14 mouse cellular contexts compared by ENCODE assay signal in genomic region chr10:5068676-5069265, GRCm38 (mm10). TPM values are rescaled to one million over a fixed set of nuclear protein-coding genes. Genes with fewer than 3 reads are reported as not detected.
A peak's percentile ranks its signal among the peaks of the same experiment; 100 is the strongest.
DNase-seq lines count a peak whose midpoint lies in the region; ATAC-seq and TF ChIP-seq lines count a peak whose summit lies in the region.
"Had no signal": no experiment of that assay in that cellular context is flagged by ENCODE, and none has a peak within 500 bp of the region (broad histone marks: within the 10 kb centered on the region; RNA-seq: fewer than 3 reads in every experiment).

Gene Gm10097 (plus strand): TSS chr10:5069192.

- ATAC-seq in forebrain, postnatal 0 days: peak; percentile 58; the same call in 1 of the 2 replicates
- no peak for ATAC-seq in forebrain, embryonic 15.5 days (replicated peaks)

- H3K36me3 ChIP-seq in forebrain, postnatal 0 days (ENCODE audit: insufficient read depth): 0 out of 2 replicates have a peak, but pooled peaks cover 2% of the 10 kb centered on the region
- H3K36me3 ChIP-seq in forebrain, embryonic 15.5 days: no peaks in the 10 kb centered on the region
- no peaks in the 10 kb centered on the region for H3K36me3 ChIP-seq in hindbrain, embryonic 10.5 days

- 78% methylated on average over 14 of the region's 14 CpGs for WGBS in forebrain, postnatal 0 days
- 80% methylated on average over 14 of the region's 14 CpGs for WGBS in forebrain, embryonic 15.5 days
- 89% methylated on average over 14 of the region's 14 CpGs for WGBS in hindbrain, embryonic 10.5 days

- intact Hi-C loops in heart, postnatal 14 days (cut with DNase I): no loop called here

- no peak for DNase-seq in forebrain, postnatal 0 days
- DNase-seq in brain, adult 2 months (ENCODE audit: low read depth, low spot score): peak; percentile 82
- peak; percentile 26 for DNase-seq in gastrocnemius, postnatal 25 days
- DNase-seq in heart, postnatal 14 days: peak; percentile 13 to 44
- DNase-seq in lung, adult 18-20 months: no peak
- no peak for DNase-seq in urinary bladder, adult 2 months (ENCODE audit: low spot score)
- DNase-seq in hindbrain, embryonic 10.5 days (ENCODE audit: low spot score): no peak
- DNase-seq: midbrain, embryonic 14.5 days; thymus, adult 18-20 months had no signal

- no peak within 1 kb of the TSS for H3K9ac ChIP-seq in forebrain, postnatal 0 days
- H3K9ac ChIP-seq in forebrain, embryonic 15.5 days (replicated peaks): no peak within 1 kb of the TSS
- H3K9ac ChIP-seq: neural tube, embryonic 15.5 days had no signal

- no peak for TF ChIP-seq CTCF in forebrain, postnatal 0 days (IDR thresholded peaks at IDR 0.05; ENCODE audit: low read depth)

- no peaks in the 10 kb centered on the region for H3K9me3 ChIP-seq in forebrain, postnatal 0 days (ENCODE audit: low read length)
- H3K9me3 ChIP-seq in forebrain, embryonic 15.5 days: no peaks in the 10 kb centered on the region
- no peaks in the 10 kb centered on the region for H3K9me3 ChIP-seq in hindbrain, embryonic 10.5 days
- H3K9me3 ChIP-seq: G1E; neural tube, embryonic 15.5 days had no signal

- H3K27me3 ChIP-seq in forebrain, postnatal 0 days (ENCODE audit: insufficient read depth, low read length): no peaks in the 10 kb centered on the region
- no peaks in the 10 kb centered on the region for H3K27me3 ChIP-seq in forebrain, embryonic 15.5 days
- no peaks in the 10 kb centered on the region for H3K27me3 ChIP-seq in hindbrain, embryonic 10.5 days (ENCODE audit: insufficient read depth, poor library complexity, severe bottlenecking)
- H3K27me3 ChIP-seq: neural tube, embryonic 15.5 days had no signal

- H3K4me1 ChIP-seq in forebrain, postnatal 0 days (ENCODE audit: insufficient read depth): no peaks in the 10 kb centered on the region
- H3K4me1 ChIP-seq in forebrain, embryonic 15.5 days: no peaks in the 10 kb centered on the region
- no peaks in the 10 kb centered on the region for H3K4me1 ChIP-seq in hindbrain, embryonic 10.5 days (replicated peaks)
- H3K4me1 ChIP-seq: neural tube, embryonic 15.5 days had no signal

- H3K27ac ChIP-seq in forebrain, postnatal 0 days (ENCODE audit: low read depth, low read length): no peak within 1 kb of the TSS
- no peak within 1 kb of the TSS for H3K27ac ChIP-seq in forebrain, embryonic 15.5 days (replicated peaks)
- no peak within 1 kb of the TSS for H3K27ac ChIP-seq in hindbrain, embryonic 10.5 days
- H3K27ac ChIP-seq: neural tube, embryonic 15.5 days had no signal

- no peak within 1 kb of the TSS for H3K4me3 ChIP-seq in forebrain, postnatal 0 days (ENCODE audit: low read depth, low read length)
- no peak within 1 kb of the TSS for H3K4me3 ChIP-seq in forebrain, embryonic 15.5 days
- H3K4me3 ChIP-seq in hindbrain, embryonic 10.5 days: no peak within 1 kb of the TSS
- H3K4me3 ChIP-seq: neural tube, embryonic 15.5 days had no signal

- H3K4me2 ChIP-seq in forebrain, postnatal 0 days (ENCODE audit: low read depth): no peak within 1 kb of the TSS
- no peak within 1 kb of the TSS for H3K4me2 ChIP-seq in forebrain, embryonic 15.5 days (replicated peaks)
- H3K4me2 ChIP-seq: neural tube, embryonic 15.5 days had no signal

RNA-seq across cellular contexts. Expression of gene Gm10097, which starts in this region (rescaled TPM):
- total RNA-seq in forebrain, postnatal 0 days (2014; rRNA removed): 0.10 TPM in 1 of 2 replicates, not detected in the other
- not detected in 2 replicates for polyA plus RNA-seq in forebrain, postnatal 0 days (2015; fragmentation: Nextera tagmentation; extraction: Ambion mirVana)
- 0.06 TPM in 2 replicates for polyA plus RNA-seq in forebrain, embryonic 15.5 days (2015; fragmentation: Nextera tagmentation; extraction: Ambion mirVana)
- under 1 TPM; 0.19 to 0.41 TPM for total RNA-seq in gastrocnemius, postnatal 25 days (2021)
- under 1 TPM; 0.36 to 0.54 TPM for total RNA-seq in heart, postnatal 14 days (2021)
- polyA plus RNA-seq in urinary bladder, adult 2 months (2012; rRNA removed): not detected in 2 replicates
- 0.12 and 0.16 TPM in 2 replicates for polyA plus RNA-seq in hindbrain, embryonic 10.5 days (2016; fragmentation: Nextera tagmentation; extraction: Ambion mirVana)
- total RNA-seq: left cerebral cortex, postnatal 25 days had no signal
- polyA plus RNA-seq: G1E; spleen, adult 2 months had no signal

Comparison
In these comparisons a context has a peak if more than half of its experiments do, and no peak if none do; other contexts are left out.
1. Peak in ATAC-seq in forebrain, postnatal 0 days; RNA of the gene not detected or under 1 TPM.
2. Peak in DNase-seq in gastrocnemius, postnatal 25 days; RNA of the gene not detected or under 1 TPM.
3. Peak in DNase-seq in heart, postnatal 14 days; RNA of the gene not detected or under 1 TPM.